In genomic region chr14:76388025-76388424, GRCm38 (mm10) we compare ENCODE assay signal across 21 mouse cellular contexts.
"Had no signal": no experiment of that assay in that cellular context is flagged by ENCODE, and none has a peak within 500 bp of the region (broad histone marks: within the 10 kb centered on the region; RNA-seq: fewer than 3 reads in every experiment).

No protein-coding gene starts in this region.

- H3K9me3 ChIP-seq: limb, embryonic 10.5 days; limb, embryonic 13.5 days; liver, embryonic 15.5 days; lung, embryonic 15.5 days; neural tube, embryonic 12.5 days; neural tube, embryonic 15.5 days had no signal

- H3K27me3 ChIP-seq: kidney, embryonic 15.5 days; limb, embryonic 13.5 days; liver, embryonic 12.5 days; liver, embryonic 15.5 days; lung, embryonic 15.5 days; neural tube, embryonic 12.5 days; neural tube, embryonic 15.5 days had no signal

- H3K9ac ChIP-seq: kidney, embryonic 15.5 days; limb, embryonic 13.5 days; liver, embryonic 12.5 days; liver, embryonic 15.5 days; lung, embryonic 15.5 days; neural tube, embryonic 12.5 days; neural tube, embryonic 15.5 days had no signal

- H3K27ac ChIP-seq: kidney, embryonic 15.5 days; limb, embryonic 10.5 days; limb, embryonic 13.5 days; liver, embryonic 12.5 days; liver, embryonic 15.5 days; lung, embryonic 15.5 days; neural tube, embryonic 12.5 days; neural tube, embryonic 15.5 days; stomach, postnatal 0 days had no signal

- H3K36me3 ChIP-seq: kidney, embryonic 15.5 days; limb, embryonic 10.5 days; limb, embryonic 13.5 days; liver, embryonic 12.5 days; liver, embryonic 15.5 days; lung, embryonic 15.5 days; neural tube, embryonic 12.5 days; neural tube, embryonic 15.5 days had no signal

- H3K4me3 ChIP-seq: kidney, embryonic 15.5 days; limb, embryonic 10.5 days; limb, embryonic 13.5 days; liver, embryonic 12.5 days; liver, embryonic 15.5 days; lung, embryonic 15.5 days; neural tube, embryonic 12.5 days; neural tube, embryonic 15.5 days had no signal

- H3K4me1 ChIP-seq: kidney, embryonic 15.5 days; limb, embryonic 10.5 days; limb, embryonic 13.5 days; liver, embryonic 12.5 days; liver, embryonic 15.5 days; lung, embryonic 15.5 days; neural tube, embryonic 12.5 days; neural tube, embryonic 15.5 days had no signal

- DNase-seq: kidney, adult 2 months; kidney, postnatal 10 days; kidney, postnatal 36 days; liver; lung, adult 18-20 months; lung, postnatal 10 days; lung, postnatal 36 days; midbrain, embryonic 14.5 days; right cerebral cortex, adult 18-20 months; right cerebral cortex, postnatal 14 days; right cerebral cortex, postnatal 4 days; thymus, postnatal 36 days had no signal
